Comparison of ENCODE assay signal across 1 mouse cellular context in genomic region chr19:44294588-44295041, GRCm38 (mm10).
A peak's percentile ranks its signal among the peaks of the same experiment; 100 is the strongest.
TF ChIP-seq lines count a peak whose summit lies in the region.

No protein-coding gene starts in this region.

TF ChIP-seq in MEL, 35 proteins besides CTCF, POLR2A, EP300 and RAD21 (continued from another document):
- TF ChIP-seq SIN3A (IDR thresholded peaks at IDR 0.05; ENCODE audit: low read length) (peak; percentile 96), ETS1 (IDR thresholded peaks at IDR 0.05; ENCODE audit: low read depth, low read length) (peak; percentile 32; the same call in 1 of the 2 replicates), MAZ (IDR thresholded peaks at IDR 0.05; ENCODE audit: low read depth, low read length) (peak; percentile 90), HCFC1 (IDR thresholded peaks at IDR 0.05; ENCODE audit: low read depth, low read length) (peak; percentile 58), UBTF (IDR thresholded peaks at IDR 0.05; ENCODE audit: borderline replicate concordance, insufficient read depth, low read depth, low read length) (0 out of 2 replicates have a peak, but pooled peaks have one; percentile 86), TAL1 (IDR thresholded peaks at IDR 0.05; ENCODE audit: low read length) (no peak), E2F4 (IDR thresholded peaks at IDR 0.05; ENCODE audit: borderline replicate concordance, low read depth, low read length) (no peak), ZKSCAN1 (IDR thresholded peaks at IDR 0.05; ENCODE audit: low read depth, low read length) (no peak), SMC3 (IDR thresholded peaks at IDR 0.05; ENCODE audit: low read depth, low read length) (peak; percentile 94), KAT2A (conservative IDR thresholded peaks at IDR 0.05; ENCODE audit: low read depth, low read length) (peak; percentile 50; the same call in 1 of the 2 replicates), JUND (IDR thresholded peaks at IDR 0.05; ENCODE audit: low read depth, low read length) (no peak), POLR2AphosphoS5 (IDR thresholded peaks at IDR 0.05; ENCODE audit: borderline replicate concordance, low read depth, low read length) (peak; percentile 85; the same call in 1 of the 2 replicates), USF2 (IDR thresholded peaks at IDR 0.05; ENCODE audit: borderline replicate concordance in 1 of 2, insufficient read depth in 1 of 2, low read depth in 1 of 2, low read length in 2 of 2) (no peak)
